Mouse (Mus musculus): ENCODE results near the gene Mterf4. TPM values are rescaled to one million over a fixed set of nuclear protein-coding genes. Genes with fewer than 3 reads are reported as not detected.

The Mterf4 gene
- 11.3 TPM for polyA plus RNA-seq (2014; fragmentation: Illumina TruSeq; extraction: RNeasy Lipid Tissue Mini Kit (QIAGEN cat#74804); ENCODE audit: low replicate concordance)

GRCm38 (mm10) chr1:93305581-93306337 lies at the start of gene Mterf4:
Gene Mterf4, minus strand, starts transcription at chr1:93305915.

GRCm38 (mm10) chr1:93342648-93343503 lies 37.2 kb upstream of the Mterf4 start, which contains the start of the genes Ppp1r7 and Pask:
Gene Ppp1r7, plus strand, starts transcription at chr1:93342854.
Gene Pask, minus strand, starts transcription at chr1:93343482.

Other genes starting within 250 kb of the Mterf4 start
- gene Kif1a, start 204.0 kb downstream of the Mterf4 start, polyA plus RNA-seq (2014; fragmentation: Illumina TruSeq; extraction: RNeasy Lipid Tissue Mini Kit (QIAGEN cat#74804); ENCODE audit: low replicate concordance) = not detected
- gene Agxt, start 170.7 kb downstream of the Mterf4 start, polyA plus RNA-seq (2014; fragmentation: Illumina TruSeq; extraction: RNeasy Lipid Tissue Mini Kit (QIAGEN cat#74804); ENCODE audit: low replicate concordance) = not detected
- 2.0 TPM for gene 2310007B03Rik, start 145.0 kb downstream of the Mterf4 start, polyA plus RNA-seq (2014; fragmentation: Illumina TruSeq; extraction: RNeasy Lipid Tissue Mini Kit (QIAGEN cat#74804); ENCODE audit: low replicate concordance)
- gene Crocc2, start 137.2 kb downstream of the Mterf4 start, polyA plus RNA-seq (2014; fragmentation: Illumina TruSeq; extraction: RNeasy Lipid Tissue Mini Kit (QIAGEN cat#74804); ENCODE audit: low replicate concordance) = not detected
- 1.4 TPM for gene Sned1, start 70.1 kb downstream of the Mterf4 start, polyA plus RNA-seq (2014; fragmentation: Illumina TruSeq; extraction: RNeasy Lipid Tissue Mini Kit (QIAGEN cat#74804); ENCODE audit: low replicate concordance)
- gene Ppp1r7, start 36.9 kb upstream of the Mterf4 start, polyA plus RNA-seq (2014; fragmentation: Illumina TruSeq; extraction: RNeasy Lipid Tissue Mini Kit (QIAGEN cat#74804); ENCODE audit: low replicate concordance) = 78.4 TPM
- gene Pask, start 37.6 kb upstream of the Mterf4 start, polyA plus RNA-seq (2014; fragmentation: Illumina TruSeq; extraction: RNeasy Lipid Tissue Mini Kit (QIAGEN cat#74804); ENCODE audit: low replicate concordance) = 2.2 TPM
- 22.8 TPM for gene Ano7, start 68.0 kb upstream of the Mterf4 start, polyA plus RNA-seq (2014; fragmentation: Illumina TruSeq; extraction: RNeasy Lipid Tissue Mini Kit (QIAGEN cat#74804); ENCODE audit: low replicate concordance)
- gene Hdlbp, start 172.9 kb upstream of the Mterf4 start, polyA plus RNA-seq (2014; fragmentation: Illumina TruSeq; extraction: RNeasy Lipid Tissue Mini Kit (QIAGEN cat#74804); ENCODE audit: low replicate concordance) = 141 TPM
- 13.4 TPM for gene Farp2, start 206.2 kb upstream of the Mterf4 start, polyA plus RNA-seq (2014; fragmentation: Illumina TruSeq; extraction: RNeasy Lipid Tissue Mini Kit (QIAGEN cat#74804); ENCODE audit: low replicate concordance)